10 mouse cellular contexts compared by ENCODE assay signal in the genomic region with DNA sequence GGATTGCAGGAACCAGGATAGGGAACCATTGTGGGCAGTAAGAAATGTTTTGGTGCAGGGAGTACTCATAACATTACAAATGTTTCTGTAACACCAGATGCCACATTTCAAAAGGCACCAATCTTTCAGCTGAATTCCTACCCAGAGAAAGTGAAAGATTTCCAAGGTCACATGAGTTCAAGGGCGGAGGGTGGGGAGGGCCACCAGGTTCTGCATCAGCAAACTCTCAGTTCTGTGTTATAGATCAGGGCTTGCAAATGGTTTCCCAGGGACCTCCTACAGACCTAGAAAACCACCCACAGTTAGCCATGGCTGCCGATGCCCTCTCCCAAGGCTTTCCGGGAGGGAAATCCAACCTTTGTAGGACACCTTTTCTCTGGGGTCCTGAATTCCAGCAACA.
"Had no signal": no experiment of that assay in that cellular context is flagged by ENCODE, and none has a peak within 500 bp of the region (broad histone marks: within the 10 kb centered on the region; RNA-seq: fewer than 3 reads in every experiment).

No protein-coding gene starts in this region.

- H3K9ac ChIP-seq: intestine, embryonic 15.5 days; limb, embryonic 15.5 days; liver, embryonic 13.5 days; midbrain, embryonic 13.5 days; neural tube, embryonic 15.5 days had no signal

- H3K36me3 ChIP-seq: intestine, embryonic 15.5 days; limb, embryonic 15.5 days; liver, embryonic 13.5 days; midbrain, embryonic 13.5 days; neural tube, embryonic 15.5 days had no signal

- ATAC-seq: intestine, embryonic 15.5 days; midbrain, embryonic 13.5 days had no signal

- H3K4me3 ChIP-seq: intestine, embryonic 15.5 days; limb, embryonic 15.5 days; liver, embryonic 13.5 days; midbrain, embryonic 13.5 days; neural tube, embryonic 15.5 days had no signal

- DNase-seq: kidney, adult 18-20 months; kidney, postnatal 14 days; liver, embryonic 13.5 days; lung, adult 18-20 months; thymus, postnatal 4 days had no signal

- H3K27ac ChIP-seq: intestine, embryonic 15.5 days; limb, embryonic 15.5 days; liver, embryonic 13.5 days; midbrain, embryonic 13.5 days; neural tube, embryonic 15.5 days; stomach, postnatal 0 days had no signal

- H3K4me2 ChIP-seq: intestine, embryonic 15.5 days; limb, embryonic 15.5 days; liver, embryonic 13.5 days; midbrain, embryonic 13.5 days; neural tube, embryonic 15.5 days had no signal

- H3K27me3 ChIP-seq: intestine, embryonic 15.5 days; limb, embryonic 15.5 days; neural tube, embryonic 15.5 days had no signal

- H3K9me3 ChIP-seq: intestine, embryonic 15.5 days; limb, embryonic 15.5 days; liver, embryonic 13.5 days; midbrain, embryonic 13.5 days; neural tube, embryonic 15.5 days had no signal
